Mouse (Mus musculus) spleen, adult 2 months (tissue): ENCODE measurements around the gene Sirpa.

Source experiments
- CTCF ChIP-seq: fragments of 200-500 bp; IDR thresholded peaks from 2 replicates; pipeline ENCODE4 v1.5.1; 2011; ENCODE audit warnings: mild to moderate bottlenecking, inconsistent platforms; ENCODE audit not compliant: insufficient read depth, insufficient read length, insufficient replicate concordance; ENCODE audit errors: extremely low read depth
- POLR2A ChIP-seq: fragments of 200-500 bp; IDR thresholded peaks from 2 replicates; pipeline ENCODE4 v1.6.1; 2011; ENCODE audit warnings: low read depth, low read length, inconsistent platforms

GRCm38 (mm10) chr2:129622918-129623317, 30.3 kb downstream of the Sirpa start:
- TF ChIP-seq CTCF, result no peak
- TF ChIP-seq POLR2A, result no peak
